Mouse (Mus musculus) liver, embryonic 14.5 days (tissue): ENCODE data around the gene Car11. TPM values are rescaled to one million over a fixed set of nuclear protein-coding genes. Genes with fewer than 3 reads are reported as not detected.
A peak's percentile ranks its signal among the peaks of the same experiment; 100 is the strongest.

Experiments used
- ATAC-seq: fragments of 200-750 bp; cut with Nextera tagmentation; 2 replicates; pipeline ENCODE4 v1.8.0; 2017; ENCODE audit warnings: moderate number of reproducible peaks, mild to moderate bottlenecking, moderate library complexity; ENCODE audit not compliant: insufficient read depth
- DNase-seq, 3 experiments: peaks; one replicate each; pipeline ENCODE4 v3.0.0-alpha.2; 2012 to 2013; ENCODE audit warnings: low read depth in 3 of 3, low spot score in 3 of 3
- H3K27ac ChIP-seq: fragments of 300-500 bp; sonication (generic); 2 replicates; pipeline ENCODE4 v1.5.1; 2014; ENCODE audit warnings: moderate library complexity, mild to moderate bottlenecking, control low read depth, inconsistent platforms
- H3K27me3 ChIP-seq: fragments of 300-500 bp; sonication (generic); 2 replicates; pipeline ENCODE4 v1.6.1; 2014; ENCODE audit warnings: mild to moderate bottlenecking, low read length, moderate library complexity; ENCODE audit not compliant: control insufficient read depth, insufficient read depth
- H3K36me3 ChIP-seq: fragments of 300-500 bp; sonication (generic); replicated peaks from 2 replicates; pipeline ENCODE4 v1.6.1; 2014; ENCODE audit warnings: low read depth; ENCODE audit not compliant: control insufficient read depth, insufficient read depth
- H3K4me1 ChIP-seq, 2 experiments: fragments of 200-500 bp in 1 of 2; fragments of 300-500 bp in 1 of 2; sonication (generic) in 1 of 2; replicated peaks; 2 replicates each; pipeline ENCODE4 v1.6.1; 2012 to 2014; ENCODE audit warnings: antibody characterized with exemption in 1 of 2, inconsistent platforms in 1 of 2, low read length in 1 of 2; ENCODE audit not compliant: control insufficient read depth in 2 of 2, insufficient read depth in 2 of 2
- H3K4me2 ChIP-seq: fragments of 300-500 bp; sonication (generic); 2 replicates; pipeline ENCODE4 v1.6.1; 2014; ENCODE audit warnings: low read depth, mild to moderate bottlenecking, control low read depth, moderate library complexity
- H3K4me3 ChIP-seq, 2 experiments: fragments of 200-500 bp in 1 of 2; fragments of 300-500 bp in 1 of 2; sonication (generic) in 1 of 2; 2 replicates each; pipeline ENCODE4 v1.5.1; 2012 to 2014; ENCODE audit warnings: low read depth in 2 of 2, low read length in 2 of 2, mild to moderate bottlenecking in 2 of 2, control low read depth in 1 of 2, inconsistent platforms in 1 of 2, moderate library complexity in 1 of 2; ENCODE audit not compliant: insufficient read depth in 1 of 2
- H3K9ac ChIP-seq: fragments of 300-500 bp; sonication (generic); replicated peaks from 2 replicates; pipeline ENCODE4 v1.6.1; 2014; ENCODE audit warnings: mild to moderate bottlenecking, control low read depth, moderate library complexity
- H3K9me3 ChIP-seq: fragments of 300-500 bp; sonication (generic); 2 replicates; pipeline ENCODE4 v1.6.1; 2016; ENCODE audit warnings: low read length, mixed read lengths; ENCODE audit not compliant: control insufficient read depth
- CTCF ChIP-seq: IDR thresholded peaks from 2 replicates; pipeline ENCODE4 v1.5.1; 2016; ENCODE audit warnings: antibody characterized with exemption, low read depth, control low read depth
- EP300 ChIP-seq: IDR thresholded peaks from 2 replicates; pipeline ENCODE4 v1.6.1; 2016; ENCODE audit warnings: antibody characterized with exemption, low read depth
- WGBS: fragments of 180-500 bp; shearing (Covaris S2); extraction: QIAGEN DNeasy Blood & Tissue Kit; methylation state at CpG from one replicate; pipeline ENCODE4 v1.1.7; 2014; ENCODE audit not compliant: insufficient replicate concordance; 5-methylcytosine and 5-hydroxymethylcytosine counted together
- polyA plus RNA-seq, 2 experiments: library from polyadenylated mRNA; depleted of rRNA in 1 of 2; stranded (reverse) in 1 of 2; unstranded in 1 of 2; fragments of >200 nt; fragmentation: Nextera tagmentation in 1 of 2; extraction: Ambion mirVana in 1 of 2; gene quantifications; 2 replicates each; pipeline versions ENCODE4 v1.2.1 to v1.2.3; 2012 to 2014

Car11 gene
- polyA plus RNA-seq, 2 experiments: 0.23 to 0.44 TPM

GRCm38 (mm10) chr7:45692364-45692763 is 7.3 kb upstream of the Car11 start:
- Histone ChIP-seq H3K4me3 (no peak overlapping the region), H3K9me3 (no peaks in the 10 kb centered on the region), H3K27ac (no peak overlapping the region), H3K27me3 (no peaks in the 10 kb centered on the region), H3K4me2 (no peak overlapping the region), H3K36me3 (no peaks in the 10 kb centered on the region), H3K4me1 (no peaks in the 10 kb centered on the region), H3K9ac (no peak overlapping the region)
- ATAC-seq: peak; percentile 33; the same call in 1 of the 2 replicates
- no peak for DNase-seq
- TF ChIP-seq EP300 (no peak), CTCF (no peak)
- 58% methylated on average over 2 of the region's 2 CpGs for WGBS

- Histone ChIP-seq H3K36me3 (no peaks in the 10 kb centered on the region), H3K9ac (no peak within 1 kb of the TSS), H3K4me1 (no peaks in the 10 kb centered on the region), H3K4me2 (no peak within 1 kb of the TSS), H3K4me3 (no peak within 1 kb of the TSS), H3K9me3 (no peaks in the 10 kb centered on the region), H3K27ac (no peak within 1 kb of the TSS), H3K27me3 (peaks cover 7% of the 10 kb centered on the region)
- DNase-seq (no peak), ATAC-seq (no peak)
- 84% methylated on average over 50 of the region's 50 CpGs for WGBS
- no peak for TF ChIP-seq EP300
- TF ChIP-seq CTCF: no peak
These were observed 5.6 kb upstream of the Car11 start, which contains the start of gene Sec1 for GRCm38 (mm10) chr7:45693921-45694591. TSS of gene Sec1 (minus strand) at chr7:45694402.

- Histone ChIP-seq H3K36me3 (no peaks in the 10 kb centered on the region), H3K4me2 (no peak overlapping the region), H3K27ac (no peak overlapping the region), H3K9ac (no peak overlapping the region), H3K27me3 (peaks cover 17% of the 10 kb centered on the region), H3K4me3 (no peak overlapping the region), H3K4me1 (no peaks in the 10 kb centered on the region), H3K9me3 (no peaks in the 10 kb centered on the region)
- TF ChIP-seq CTCF (no peak), EP300 (no peak)
- ATAC-seq: no peak
- WGBS: 22% methylated on average over 6 of the region's 6 CpGs
- DNase-seq: no peak
These were observed 4.5 kb upstream of the Car11 start for GRCm38 (mm10) chr7:45695098-45695497.

- H3K36me3 ChIP-seq: no peaks in the 10 kb centered on the region
- H3K4me2 ChIP-seq: no peak overlapping the region
- no peak overlapping the region for H3K4me3 ChIP-seq
- H3K27me3 ChIP-seq: peaks cover 31% of the 10 kb centered on the region
- ATAC-seq: no peak
- H3K4me1 ChIP-seq: no peaks in the 10 kb centered on the region
- TF ChIP-seq CTCF (no peak), EP300 (no peak)
- no peaks in the 10 kb centered on the region for H3K9me3 ChIP-seq
- H3K27ac ChIP-seq: no peak overlapping the region
- WGBS: 60% methylated on average over 7 of the region's 7 CpGs
- DNase-seq: no peak
- H3K9ac ChIP-seq: no peak overlapping the region
These were observed 1.7 kb upstream of the Car11 start for GRCm38 (mm10) chr7:45697894-45698293.

GRCm38 (mm10) chr7:45700301-45701015 is 815 bp downstream of the Car11 start:
- Histone ChIP-seq H3K36me3 (no peaks in the 10 kb centered on the region), H3K27me3 (peaks cover 31% of the 10 kb centered on the region), H3K4me3 (no peak overlapping the region), H3K4me2 (peak overlapping the region; percentile 36), H3K9me3 (no peaks in the 10 kb centered on the region), H3K9ac (no peak overlapping the region), H3K27ac (no peak overlapping the region), H3K4me1 (peaks cover 9 to 10% of the 10 kb centered on the region in 2 experiments)
- 1% methylated on average over 20 of the region's 20 CpGs for WGBS
- TF ChIP-seq EP300 (no peak), CTCF (no peak)
- ATAC-seq (no peak), DNase-seq (no peak)
